Mouse (Mus musculus): ENCODE data around the gene Ptpn12. TPM values are rescaled to one million over a fixed set of nuclear protein-coding genes. Genes with fewer than 3 reads are reported as not detected.
A peak's percentile ranks its signal among the peaks of the same experiment; 100 is the strongest.

Ptpn12 gene
- polyA plus RNA-seq, 1 experiment from 2014 or later: 24.7 TPM

DNA sequence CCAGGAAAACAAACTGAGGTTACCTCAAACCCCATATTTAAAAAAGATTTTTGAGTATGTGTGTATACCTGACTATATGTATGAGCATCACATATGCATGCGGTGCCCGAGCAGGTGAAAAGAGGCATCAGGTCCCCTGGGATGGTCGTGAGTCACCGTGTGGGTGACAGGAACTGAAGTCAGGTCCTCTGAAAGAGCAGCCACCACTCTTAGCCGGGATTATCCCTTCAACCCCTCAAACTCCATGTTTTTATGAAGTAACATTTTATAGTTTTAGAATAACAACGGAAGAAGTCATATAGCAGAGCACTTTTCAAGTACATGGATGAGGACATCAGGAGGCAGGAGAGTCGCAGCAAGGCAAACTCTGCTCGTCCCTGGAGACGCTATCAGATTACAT is 87.2 kb downstream of the Ptpn12 start:
- no peaks in the 10 kb centered on the region for H3K36me3 ChIP-seq (ENCODE audit: control insufficient read depth, insufficient read depth, low read length)
- H3K4me3 ChIP-seq (ENCODE audit: low read depth, low read length): no peak overlapping the region
- no peak overlapping the region for H3K9ac ChIP-seq (ENCODE audit: low read length)
- no peaks in the 10 kb centered on the region for H3K27me3 ChIP-seq (replicated peaks; ENCODE audit: control insufficient read depth, insufficient read depth, low read length)
- ATAC-seq (replicated peaks; ENCODE audit: low FRiP score, low TSS enrichment, low read depth) (no peak), DNase-seq (ENCODE audit: low spot score) (no peak)
- H3K9me3 ChIP-seq (ENCODE audit: control insufficient read depth, low read length): no peaks in the 10 kb centered on the region
- H3K4me2 ChIP-seq (ENCODE audit: low read length): no peak overlapping the region
- H3K4me1 ChIP-seq (replicated peaks; ENCODE audit: control insufficient read depth, insufficient read depth, low read length): no peaks in the 10 kb centered on the region
- 72% methylated on average over 9 of the region's 9 CpGs for WGBS
- H3K27ac ChIP-seq (ENCODE audit: low read depth): no peak overlapping the region

- Histone ChIP-seq H3K9ac (ENCODE audit: low read length) (no peak overlapping the region), H3K4me2 (ENCODE audit: low read length) (no peak overlapping the region), H3K27me3 (replicated peaks; ENCODE audit: control insufficient read depth, insufficient read depth, low read length) (no peaks in the 10 kb centered on the region), H3K4me1 (replicated peaks; ENCODE audit: control insufficient read depth, insufficient read depth, low read length) (no peaks in the 10 kb centered on the region), H3K27ac (ENCODE audit: low read depth) (no peak overlapping the region), H3K9me3 (ENCODE audit: control insufficient read depth, low read length) (no peaks in the 10 kb centered on the region), H3K36me3 (ENCODE audit: control insufficient read depth, insufficient read depth, low read length) (no peaks in the 10 kb centered on the region), H3K4me3 (ENCODE audit: low read depth, low read length) (no peak overlapping the region)
- 59% methylated on average over 4 of the region's 4 CpGs for WGBS
- ATAC-seq (replicated peaks; ENCODE audit: low FRiP score, low TSS enrichment, low read depth): no peak
- DNase-seq (ENCODE audit: low spot score): no peak
These were observed 87.8 kb downstream of the Ptpn12 start for GRCm38 (mm10) chr5:20967942-20968341.

- Histone ChIP-seq H3K27ac (ENCODE audit: low read depth) (no peak overlapping the region), H3K9ac (ENCODE audit: low read length) (no peak overlapping the region), H3K4me1 (replicated peaks; ENCODE audit: control insufficient read depth, insufficient read depth, low read length) (no peaks in the 10 kb centered on the region), H3K36me3 (ENCODE audit: control insufficient read depth, insufficient read depth, low read length) (no peaks in the 10 kb centered on the region), H3K4me3 (ENCODE audit: low read depth, low read length) (no peak overlapping the region), H3K4me2 (ENCODE audit: low read length) (no peak overlapping the region), H3K27me3 (replicated peaks; ENCODE audit: control insufficient read depth, insufficient read depth, low read length) (no peaks in the 10 kb centered on the region), H3K9me3 (ENCODE audit: control insufficient read depth, low read length) (no peaks in the 10 kb centered on the region)
- DNase-seq (ENCODE audit: low spot score): no peak
- 90% methylated on average over 6 of the region's 6 CpGs for WGBS
- no peak for ATAC-seq (replicated peaks; ENCODE audit: low FRiP score, low TSS enrichment, low read depth)
These were observed 91.3 kb downstream of the Ptpn12 start for GRCm38 (mm10) chr5:20964446-20964845.

DNA sequence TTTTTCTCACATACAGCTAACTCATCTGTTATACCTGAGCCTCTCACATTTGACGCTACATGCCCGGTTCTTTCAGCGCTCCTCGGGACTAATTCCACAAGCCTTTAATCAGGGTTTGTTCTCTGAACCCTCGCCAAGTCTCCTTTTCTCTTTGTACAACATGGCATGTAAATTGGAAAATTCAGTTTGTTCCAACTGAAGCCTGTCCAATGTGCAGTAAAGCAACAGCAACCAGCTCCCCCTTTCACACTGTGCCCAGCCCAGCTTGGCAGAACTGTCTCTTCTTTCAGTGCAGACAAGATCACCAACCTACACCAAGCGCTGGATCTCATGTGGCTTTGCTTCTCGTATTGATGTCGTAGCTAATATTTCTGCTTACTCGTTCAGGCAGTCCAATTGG is 92.4 kb downstream of the Ptpn12 start:
- Histone ChIP-seq H3K9me3 (ENCODE audit: control insufficient read depth, low read length) (no peaks in the 10 kb centered on the region), H3K9ac (ENCODE audit: low read length) (no peak overlapping the region), H3K4me3 (ENCODE audit: low read depth, low read length) (no peak overlapping the region), H3K27me3 (replicated peaks; ENCODE audit: control insufficient read depth, insufficient read depth, low read length) (no peaks in the 10 kb centered on the region), H3K36me3 (ENCODE audit: control insufficient read depth, insufficient read depth, low read length) (no peaks in the 10 kb centered on the region), H3K4me1 (replicated peaks; ENCODE audit: control insufficient read depth, insufficient read depth, low read length) (no peaks in the 10 kb centered on the region), H3K4me2 (ENCODE audit: low read length) (no peak overlapping the region), H3K27ac (ENCODE audit: low read depth) (no peak overlapping the region)
- DNase-seq (ENCODE audit: low spot score) (no peak), ATAC-seq (replicated peaks; ENCODE audit: low FRiP score, low TSS enrichment, low read depth) (no peak)
- 93% methylated on average over 9 of the region's 9 CpGs for WGBS

DNA sequence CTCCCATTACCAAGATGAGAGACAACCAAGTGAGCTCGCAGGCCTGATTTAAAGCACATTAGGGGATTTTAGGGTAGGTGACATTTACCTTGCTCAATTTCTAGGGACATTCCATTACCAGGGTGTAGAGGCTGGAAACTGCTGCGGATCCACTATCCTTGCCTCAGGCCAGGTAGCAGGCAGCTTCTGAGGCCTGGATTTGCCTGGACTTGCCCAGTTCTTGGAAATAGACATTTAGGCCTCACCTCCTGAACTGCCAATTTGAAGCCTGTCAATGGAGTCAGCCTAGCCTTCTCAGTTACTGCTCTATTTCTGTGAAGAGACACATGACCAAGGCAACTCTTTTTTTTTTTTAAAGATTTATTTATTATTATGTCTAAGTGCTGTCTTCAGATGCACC is 94.8 kb downstream of the Ptpn12 start:
- H3K4me1 ChIP-seq (replicated peaks; ENCODE audit: control insufficient read depth, insufficient read depth, low read length): no peaks in the 10 kb centered on the region
- H3K9ac ChIP-seq (ENCODE audit: low read length): no peak overlapping the region
- H3K27me3 ChIP-seq (replicated peaks; ENCODE audit: control insufficient read depth, insufficient read depth, low read length): no peaks in the 10 kb centered on the region
- no peak overlapping the region for H3K27ac ChIP-seq (ENCODE audit: low read depth)
- DNase-seq (ENCODE audit: low spot score) (no peak), ATAC-seq (replicated peaks; ENCODE audit: low FRiP score, low TSS enrichment, low read depth) (no peak)
- H3K9me3 ChIP-seq (ENCODE audit: control insufficient read depth, low read length): 0 out of 2 replicates have a peak, but pooled peaks cover 2% of the 10 kb centered on the region
- no peak overlapping the region for H3K4me2 ChIP-seq (ENCODE audit: low read length)
- 94% methylated on average over 2 of the region's 2 CpGs for WGBS
- H3K36me3 ChIP-seq (ENCODE audit: control insufficient read depth, insufficient read depth, low read length): no peaks in the 10 kb centered on the region
- H3K4me3 ChIP-seq (ENCODE audit: low read depth, low read length): no peak overlapping the region

- Histone ChIP-seq H3K9ac (ENCODE audit: low read length) (no peak within 1 kb of the TSS), H3K4me3 (ENCODE audit: low read depth, low read length) (no peak within 1 kb of the TSS), H3K4me2 (ENCODE audit: low read length) (no peak within 1 kb of the TSS), H3K27me3 (replicated peaks; ENCODE audit: control insufficient read depth, insufficient read depth, low read length) (no peaks in the 10 kb centered on the region), H3K9me3 (ENCODE audit: control insufficient read depth, low read length) (0 out of 2 replicates have a peak, but pooled peaks cover 2% of the 10 kb centered on the region), H3K36me3 (ENCODE audit: control insufficient read depth, insufficient read depth, low read length) (no peaks in the 10 kb centered on the region), H3K4me1 (replicated peaks; ENCODE audit: control insufficient read depth, insufficient read depth, low read length) (peaks cover 3% of the 10 kb centered on the region; the same call in 1 of the 2 replicates), H3K27ac (ENCODE audit: low read depth) (no peak within 1 kb of the TSS)
- ATAC-seq (replicated peaks; ENCODE audit: low FRiP score, low TSS enrichment, low read depth) (no peak), DNase-seq (ENCODE audit: low spot score) (no peak)
- 95% methylated on average over 3 of the region's 3 CpGs for WGBS
These were observed 99.4 kb downstream of the Ptpn12 start, which contains the start of gene Rsbn1l for GRCm38 (mm10) chr5:20956298-20956697. TSS of gene Rsbn1l (minus strand) at chr5:20956398.

DNA sequence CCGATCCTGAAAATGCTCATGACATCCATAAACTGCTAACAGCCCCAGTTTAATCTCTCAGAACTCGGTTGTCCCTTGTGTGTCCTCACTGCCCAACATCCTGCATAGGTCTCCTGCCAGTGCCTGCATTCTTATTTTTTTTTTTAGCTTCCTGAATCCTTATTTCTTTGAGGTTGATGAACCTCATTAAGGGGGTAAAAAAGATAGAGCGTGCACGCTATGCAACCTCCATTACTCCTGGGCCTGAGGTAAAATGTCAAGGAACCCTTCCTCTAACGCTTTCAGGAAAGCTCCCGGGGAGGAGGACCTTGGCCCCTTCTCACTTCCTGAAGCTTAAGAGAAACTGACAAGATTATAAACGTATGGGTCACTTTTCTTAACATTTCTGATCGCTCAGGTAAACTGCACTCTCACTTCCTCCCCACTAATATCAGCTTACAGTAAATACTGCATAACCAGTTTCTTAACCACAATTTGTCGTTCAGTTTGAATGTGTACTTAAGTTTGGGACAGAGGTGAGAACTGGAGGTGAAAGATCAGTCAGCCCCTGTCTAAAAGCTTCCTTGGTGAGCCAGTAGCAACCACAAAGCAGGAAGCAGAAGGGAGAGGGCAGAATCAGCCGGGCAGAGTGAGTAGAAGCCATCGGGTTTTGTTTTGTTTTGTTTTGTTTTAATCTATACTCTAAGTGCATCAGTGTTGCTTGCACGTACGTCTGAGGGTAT is 100.4 kb downstream of the Ptpn12 start:
- Histone ChIP-seq H3K4me2 (ENCODE audit: low read length) (no peak overlapping the region), H3K27ac (ENCODE audit: low read depth) (no peak overlapping the region), H3K27me3 (replicated peaks; ENCODE audit: control insufficient read depth, insufficient read depth, low read length) (no peaks in the 10 kb centered on the region), H3K4me3 (ENCODE audit: low read depth, low read length) (no peak overlapping the region), H3K4me1 (replicated peaks; ENCODE audit: control insufficient read depth, insufficient read depth, low read length) (peaks cover 3% of the 10 kb centered on the region; the same call in 1 of the 2 replicates), H3K9me3 (ENCODE audit: control insufficient read depth, low read length) (0 out of 2 replicates have a peak, but pooled peaks cover 2% of the 10 kb centered on the region), H3K9ac (ENCODE audit: low read length) (no peak overlapping the region), H3K36me3 (ENCODE audit: control insufficient read depth, insufficient read depth, low read length) (no peaks in the 10 kb centered on the region)
- no peak for ATAC-seq (replicated peaks; ENCODE audit: low FRiP score, low TSS enrichment, low read depth)
- no peak for DNase-seq (ENCODE audit: low spot score)
- WGBS: 63% methylated on average over 13 of the region's 13 CpGs

DNA sequence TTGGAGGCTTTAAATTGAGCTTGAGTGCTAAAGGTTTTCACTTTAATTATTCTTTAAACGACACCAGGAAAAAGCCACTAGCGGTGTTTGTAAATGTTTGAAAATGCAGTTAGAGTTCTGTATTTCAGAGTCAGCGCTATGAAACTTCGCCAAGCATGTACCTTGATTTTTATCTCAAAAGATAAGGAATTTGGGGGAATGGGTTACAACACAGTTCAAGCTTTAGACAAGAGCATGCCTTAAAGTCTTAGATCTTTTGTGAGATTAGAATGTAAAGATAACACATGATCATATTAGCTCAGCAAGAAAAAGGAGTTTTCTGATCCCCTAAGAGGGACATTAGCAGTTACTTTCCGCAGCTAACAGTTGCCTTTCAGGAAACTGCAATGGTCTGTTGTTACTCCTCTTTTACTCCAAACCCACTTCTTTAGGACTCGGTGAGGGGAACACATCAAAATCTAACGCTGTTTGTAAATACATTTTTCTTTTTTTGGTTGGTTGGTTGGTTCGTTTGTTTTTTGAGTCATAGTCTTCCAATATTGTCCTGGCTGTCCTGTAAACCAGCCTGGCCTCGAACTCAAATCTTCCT is 103.3 kb downstream of the Ptpn12 start:
- Histone ChIP-seq H3K27me3 (replicated peaks; ENCODE audit: control insufficient read depth, insufficient read depth, low read length) (no peaks in the 10 kb centered on the region), H3K36me3 (ENCODE audit: control insufficient read depth, insufficient read depth, low read length) (no peaks in the 10 kb centered on the region), H3K9ac (ENCODE audit: low read length) (peak overlapping the region; percentile 96), H3K4me1 (replicated peaks; ENCODE audit: control insufficient read depth, insufficient read depth, low read length) (peaks cover 14% of the 10 kb centered on the region), H3K9me3 (ENCODE audit: control insufficient read depth, low read length) (0 out of 2 replicates have a peak, but pooled peaks cover 2% of the 10 kb centered on the region), H3K4me3 (ENCODE audit: low read depth, low read length) (peak overlapping the region; percentile 94), H3K27ac (ENCODE audit: low read depth) (peak overlapping the region; percentile 99), H3K4me2 (ENCODE audit: low read length) (peak overlapping the region; percentile 82)
- DNase-seq (ENCODE audit: low spot score) (no peak), ATAC-seq (replicated peaks; ENCODE audit: low FRiP score, low TSS enrichment, low read depth) (no peak)
- WGBS: 18% methylated on average over 9 of the region's 9 CpGs

All from intestine, embryonic 14.5 days (tissue).